Mouse (Mus musculus): ENCODE results near the gene Kcnmb4. TPM values are rescaled to one million over a fixed set of nuclear protein-coding genes. Genes with fewer than 3 reads are reported as not detected.

Gene Kcnmb4
- total and polyA plus RNA-seq, 2 experiments from 2014 or later = 21.7 to 67.6 TPM

DNA sequence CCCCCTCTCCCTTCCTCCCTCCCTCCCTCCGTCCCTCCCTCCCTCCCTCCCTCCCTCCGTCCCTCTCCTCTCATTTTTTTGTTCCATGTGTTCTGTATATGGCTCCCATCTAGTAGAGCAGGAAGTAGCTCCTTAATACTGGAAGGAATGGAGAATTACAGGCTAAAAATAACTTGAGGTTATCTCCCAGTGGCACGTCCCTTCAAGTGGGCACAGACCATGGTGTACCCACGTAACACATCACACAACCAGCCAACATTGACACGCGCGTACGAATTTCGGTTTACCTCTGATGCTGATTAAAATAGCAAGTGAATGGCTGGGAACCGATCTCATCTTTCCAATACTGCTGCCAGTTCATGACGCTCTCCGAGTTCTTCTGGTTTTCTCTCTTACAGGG is 27.6 kb downstream of the Kcnmb4 start:
- DNase-seq (ENCODE audit: low spot score) = no peak
- no peak overlapping the region for H3K4me3 ChIP-seq (ENCODE audit: low read depth, low read length)
- 97% methylated on average over 10 of the region's 12 CpGs for WGBS

DNA sequence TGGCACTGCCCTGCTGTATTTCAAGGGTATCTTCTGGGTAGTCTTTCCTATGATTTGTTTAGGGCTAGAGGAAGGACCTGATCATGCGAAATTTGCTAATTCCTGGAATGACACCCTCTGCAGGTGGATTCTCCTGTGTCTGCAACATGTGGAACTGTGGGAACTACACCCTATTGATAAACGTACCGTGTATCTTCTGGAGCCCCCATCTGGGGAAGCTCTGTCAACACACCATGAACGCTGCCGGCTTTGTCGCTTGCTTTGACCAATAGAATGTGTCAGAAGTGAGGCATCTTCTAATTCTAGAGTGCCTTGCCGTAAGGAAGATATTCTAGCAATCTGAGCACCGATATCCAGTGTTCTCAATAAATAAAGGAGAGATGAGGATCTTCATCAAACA is 28.9 kb downstream of the Kcnmb4 start:
- Histone ChIP-seq H3K4me2 (ENCODE audit: low read depth, low read length, poor library complexity, severe bottlenecking) (no peak overlapping the region), H3K9me3 (ENCODE audit: low read length) (no peaks in the 10 kb centered on the region), H3K36me3 (ENCODE audit: insufficient read depth, low read length) (0 out of 2 replicates have a peak, but pooled peaks cover 2% of the 10 kb centered on the region), H3K27ac (ENCODE audit: low read depth, low read length) (no peak overlapping the region), H3K4me3 (ENCODE audit: low read depth, low read length) (no peak overlapping the region), H3K4me1 (ENCODE audit: insufficient read depth, low read length) (no peaks in the 10 kb centered on the region), H3K9ac (replicated peaks; ENCODE audit: low read length, poor library complexity, severe bottlenecking) (no peak overlapping the region), H3K27me3 (ENCODE audit: insufficient read depth, low read length) (no peaks in the 10 kb centered on the region)
- no peak for TF ChIP-seq CTCF (IDR thresholded peaks at IDR 0.05)
- no peak for DNase-seq (ENCODE audit: low spot score)
- WGBS = 94% methylated on average over 8 of the region's 8 CpGs
- no peak for ATAC-seq (ENCODE audit: low FRiP score)

More for the DNA sequence above, 27.6 kb downstream of the Kcnmb4 start:
- Histone ChIP-seq H3K27ac (ENCODE audit: low read depth, low read length) (no peak overlapping the region), H3K9me3 (ENCODE audit: low read length) (no peaks in the 10 kb centered on the region), H3K4me1 (ENCODE audit: insufficient read depth, low read length) (no peaks in the 10 kb centered on the region), H3K36me3 (ENCODE audit: insufficient read depth, low read length) (0 out of 2 replicates have a peak, but pooled peaks cover 2% of the 10 kb centered on the region), H3K4me2 (ENCODE audit: low read depth, low read length, poor library complexity, severe bottlenecking) (no peak overlapping the region), H3K9ac (replicated peaks; ENCODE audit: low read length, poor library complexity, severe bottlenecking) (no peak overlapping the region), H3K27me3 (ENCODE audit: insufficient read depth, low read length) (no peaks in the 10 kb centered on the region)
- no peak for ATAC-seq (ENCODE audit: low FRiP score)
- TF ChIP-seq CTCF (IDR thresholded peaks at IDR 0.05) = no peak

GRCm38 (mm10) chr10:116444371-116444770 is 29.3 kb downstream of the Kcnmb4 start:
- no peaks in the 10 kb centered on the region for H3K9me3 ChIP-seq (ENCODE audit: low read length)
- H3K36me3 ChIP-seq (ENCODE audit: insufficient read depth, low read length) = 0 out of 2 replicates have a peak, but pooled peaks cover 2% of the 10 kb centered on the region
- no peaks in the 10 kb centered on the region for H3K27me3 ChIP-seq (ENCODE audit: insufficient read depth, low read length)
- 95% methylated on average over 10 of the region's 10 CpGs for WGBS
- H3K4me2 ChIP-seq (ENCODE audit: low read depth, low read length, poor library complexity, severe bottlenecking) = no peak overlapping the region
- H3K4me3 ChIP-seq (ENCODE audit: low read depth, low read length) = no peak overlapping the region
- no peak for TF ChIP-seq CTCF (IDR thresholded peaks at IDR 0.05)
- ATAC-seq (ENCODE audit: low FRiP score) = no peak
- H3K4me1 ChIP-seq (ENCODE audit: insufficient read depth, low read length) = no peaks in the 10 kb centered on the region
- no peak overlapping the region for H3K27ac ChIP-seq (ENCODE audit: low read depth, low read length)
- DNase-seq (ENCODE audit: low spot score) = no peak
- no peak overlapping the region for H3K9ac ChIP-seq (replicated peaks; ENCODE audit: low read length, poor library complexity, severe bottlenecking)

- Histone ChIP-seq H3K36me3 (ENCODE audit: insufficient read depth, low read length) (peaks cover 6% of the 10 kb centered on the region; the same call in 1 of the 2 replicates), H3K9me3 (ENCODE audit: low read length) (no peaks in the 10 kb centered on the region), H3K27ac (ENCODE audit: low read depth, low read length) (no peak overlapping the region), H3K27me3 (ENCODE audit: insufficient read depth, low read length) (no peaks in the 10 kb centered on the region), H3K4me3 (ENCODE audit: low read depth, low read length) (no peak overlapping the region), H3K4me1 (ENCODE audit: insufficient read depth, low read length) (no peaks in the 10 kb centered on the region), H3K4me2 (ENCODE audit: low read depth, low read length, poor library complexity, severe bottlenecking) (no peak overlapping the region), H3K9ac (replicated peaks; ENCODE audit: low read length, poor library complexity, severe bottlenecking) (no peak overlapping the region)
- 95% methylated on average over 7 of the region's 7 CpGs for WGBS
- no peak for ATAC-seq (ENCODE audit: low FRiP score)
- no peak for TF ChIP-seq CTCF (IDR thresholded peaks at IDR 0.05)
- DNase-seq (ENCODE audit: low spot score) = no peak
Measured at GRCm38 (mm10) chr10:116440946-116441345, 32.7 kb downstream of the Kcnmb4 start.

DNA sequence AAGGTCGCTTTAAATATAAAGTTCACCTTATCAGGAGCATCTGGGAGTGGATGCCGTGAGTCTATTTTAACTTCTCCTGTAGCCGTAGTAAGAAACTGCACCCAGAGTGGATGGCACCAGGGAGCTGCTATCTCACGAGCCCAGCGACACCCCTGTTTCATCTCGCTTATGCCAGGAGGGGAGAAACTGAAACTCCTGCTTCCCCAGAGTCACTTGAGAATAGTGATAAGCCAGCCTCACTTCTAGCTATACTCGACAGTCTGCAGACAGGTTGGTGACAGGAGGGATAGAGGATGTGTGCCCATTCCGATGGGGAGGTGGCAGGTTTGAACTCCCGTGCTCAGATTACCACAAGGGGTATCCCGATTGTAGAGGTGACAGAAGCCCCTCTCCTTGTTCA is 33.6 kb downstream of the Kcnmb4 start:
- no peak for DNase-seq (ENCODE audit: low spot score)
- ATAC-seq (ENCODE audit: low FRiP score) = no peak

GRCm38 (mm10) chr10:116435455-116435854 is 38.2 kb downstream of the Kcnmb4 start:
- H3K36me3 ChIP-seq (ENCODE audit: insufficient read depth, low read length) = peaks cover 4% of the 10 kb centered on the region; the same call in 1 of the 2 replicates
- no peak overlapping the region for H3K4me2 ChIP-seq (ENCODE audit: low read depth, low read length, poor library complexity, severe bottlenecking)
- no peaks in the 10 kb centered on the region for H3K27me3 ChIP-seq (ENCODE audit: insufficient read depth, low read length)
- DNase-seq (ENCODE audit: low spot score) = no peak
- H3K4me3 ChIP-seq (ENCODE audit: low read depth, low read length) = no peak overlapping the region
- no peak overlapping the region for H3K27ac ChIP-seq (ENCODE audit: low read depth, low read length)
- no peak for ATAC-seq (ENCODE audit: low FRiP score)
- no peak overlapping the region for H3K9ac ChIP-seq (replicated peaks; ENCODE audit: low read length, poor library complexity, severe bottlenecking)
- H3K4me1 ChIP-seq (ENCODE audit: insufficient read depth, low read length) = no peaks in the 10 kb centered on the region
- 73% methylated on average over 12 of the region's 12 CpGs for WGBS
- TF ChIP-seq CTCF (IDR thresholded peaks at IDR 0.05) = no peak
- H3K9me3 ChIP-seq (ENCODE audit: low read length) = no peaks in the 10 kb centered on the region

More for the DNA sequence above, 33.6 kb downstream of the Kcnmb4 start:
- H3K36me3 ChIP-seq (ENCODE audit: insufficient read depth, low read length) = peaks cover 5% of the 10 kb centered on the region; the same call in 1 of the 2 replicates
- H3K4me3 ChIP-seq (ENCODE audit: low read depth, low read length) = no peak overlapping the region
- H3K4me2 ChIP-seq (ENCODE audit: low read depth, low read length, poor library complexity, severe bottlenecking) = no peak overlapping the region
- no peak overlapping the region for H3K9ac ChIP-seq (replicated peaks; ENCODE audit: low read length, poor library complexity, severe bottlenecking)
- H3K27me3 ChIP-seq (ENCODE audit: insufficient read depth, low read length) = no peaks in the 10 kb centered on the region
- no peak overlapping the region for H3K27ac ChIP-seq (ENCODE audit: low read depth, low read length)
- no peaks in the 10 kb centered on the region for H3K4me1 ChIP-seq (ENCODE audit: insufficient read depth, low read length)
- no peaks in the 10 kb centered on the region for H3K9me3 ChIP-seq (ENCODE audit: low read length)
- WGBS = 94% methylated on average over 10 of the region's 10 CpGs
- TF ChIP-seq CTCF (IDR thresholded peaks at IDR 0.05) = no peak
